Comparison of ENCODE assay signal across 11 mouse cellular contexts in genomic region chr1:175867558-175867957, GRCm38 (mm10). TPM values are rescaled to one million over a fixed set of nuclear protein-coding genes. Genes with fewer than 3 reads are reported as not detected.
DNase-seq lines count a peak whose midpoint lies in the region; ATAC-seq and TF ChIP-seq lines count a peak whose summit lies in the region.
"Had no signal": no experiment of that assay in that cellular context is flagged by ENCODE, and none has a peak within 500 bp of the region (broad histone marks: within the 10 kb centered on the region; RNA-seq: fewer than 3 reads in every experiment).

No protein-coding gene starts in this region.

- no peak overlapping the region for H3K4me2 ChIP-seq in midbrain, embryonic 12.5 days (replicated peaks)
- H3K4me2 ChIP-seq: heart, embryonic 15.5 days had no signal

- H3K4me3 ChIP-seq in lung, adult 2 months (replicated peaks; ENCODE audit: extremely low read depth, low read depth, low read length), result no peak overlapping the region
- H3K4me3 ChIP-seq in midbrain, embryonic 12.5 days, result no peak overlapping the region
- H3K4me3 ChIP-seq: heart, embryonic 15.5 days had no signal

- DNase-seq in frontal cortex, postnatal 25 days (ENCODE audit: low spot score in 2 of 2), result no peak
- no peak for DNase-seq in lung, adult 2 months
- DNase-seq in lung, postnatal 36 days, result no peak
- no peak for DNase-seq in urinary bladder, postnatal 25 days (ENCODE audit: low spot score)
- DNase-seq in urinary bladder, postnatal 36 days (ENCODE audit: low spot score in 2 of 2), result no peak

- 14% methylated on average over 5 of the region's 5 CpGs for whole genome bisulfite sequencing in lung, adult 2 months
- 30% methylated on average over 5 of the region's 5 CpGs for WGBS in midbrain, embryonic 12.5 days

- peak; percentile 97 for ATAC-seq in frontal cortex, adult (ENCODE audit: low TSS enrichment)
- peak; percentile 92 for ATAC-seq in common myeloid progenitor, adult 5-6 weeks (replicated peaks; ENCODE audit: low read depth, poor library complexity, severe bottlenecking)
- ATAC-seq in midbrain, embryonic 12.5 days (ENCODE audit: low FRiP score, low read depth), result peak; percentile 67

- H3K9ac ChIP-seq in midbrain, embryonic 12.5 days (replicated peaks), result no peak overlapping the region
- H3K9ac ChIP-seq: heart, embryonic 15.5 days had no signal

- H3K4me1 ChIP-seq in lung, adult 2 months (ENCODE audit: control insufficient read depth, insufficient read depth, low read length), result no peaks in the 10 kb centered on the region
- H3K4me1 ChIP-seq in midbrain, embryonic 12.5 days, result no peaks in the 10 kb centered on the region
- H3K4me1 ChIP-seq: heart, embryonic 15.5 days had no signal

- 0 out of 2 replicates have a peak, but pooled peaks have one; percentile 9 for TF ChIP-seq CTCF in lung, adult 2 months (IDR thresholded peaks at IDR 0.05; ENCODE audit: insufficient read depth, low read length)

- H3K27me3 ChIP-seq in midbrain, embryonic 12.5 days, result no peaks in the 10 kb centered on the region
- H3K27me3 ChIP-seq: heart, embryonic 15.5 days had no signal

- H3K9me3 ChIP-seq in midbrain, embryonic 12.5 days, result no peaks in the 10 kb centered on the region
- H3K9me3 ChIP-seq: heart, embryonic 15.5 days had no signal

- no peaks in the 10 kb centered on the region for H3K36me3 ChIP-seq in midbrain, embryonic 12.5 days
- H3K36me3 ChIP-seq: heart, embryonic 15.5 days had no signal

- no peak overlapping the region for H3K27ac ChIP-seq in midbrain, embryonic 12.5 days (replicated peaks)
- H3K27ac ChIP-seq: heart, embryonic 15.5 days had no signal

- TF ChIP-seq POLR2A in lung, adult 2 months (IDR thresholded peaks at IDR 0.05; ENCODE audit: borderline replicate concordance, extremely low read depth, low read depth, low read length), result no peak

RNA-seq across cellular contexts. Expression of gene Exo1, which starts 12.8 kb away (rescaled TPM):
- polyA plus RNA-seq in lung, adult 2 months (2012; rRNA removed), result 0.08 and 0.19 TPM in 2 replicates
- 46.0 and 47.8 TPM in 2 replicates for total RNA-seq in common myeloid progenitor, adult 5-6 weeks (2017)
- polyA plus RNA-seq in midbrain, embryonic 12.5 days (2016; fragmentation: Nextera tagmentation; extraction: Ambion mirVana), result 76.0 and 80.7 TPM in 2 replicates

RNA-seq across cellular contexts. Expression of gene Gm38100, which starts 52.6 kb away (rescaled TPM):
- polyA plus RNA-seq in lung, adult 2 months (2012; rRNA removed), result not detected in 2 replicates
- not detected in 2 replicates for total RNA-seq in common myeloid progenitor, adult 5-6 weeks (2017)
- polyA plus RNA-seq in midbrain, embryonic 12.5 days (2016; fragmentation: Nextera tagmentation; extraction: Ambion mirVana), result 0.19 TPM in 1 of 2 replicates, not detected in the other
- polyA plus RNA-seq: liver, embryonic 16.5 days; spleen, adult 2 months had no signal

Comparison
In these comparisons a context has a peak if more than half of its experiments do, and no peak if none do; other contexts are left out.
1. RNA of gene Exo1, which starts 12.8 kb away (polyA plus RNA-seq): 76.0 to 80.7 TPM in midbrain, embryonic 12.5 days; 0.08 to 0.19 TPM in lung, adult 2 months; every median in the first group is over 10 times any median in the second.
2. Peak in every context shown above with its lines, with median percentiles within 50 percentile points of each other: ATAC-seq.